Mouse (Mus musculus) thymus, postnatal 36 days (tissue): ENCODE measurements around the gene Uts2.

Source experiments
- DNase-seq, 2 experiments: peaks; one replicate each; pipeline ENCODE4 v3.0.0; 2022; ENCODE audit warnings: mixed read lengths in 2 of 2

Gene Uts2

GRCm38 (mm10) chr4:150996797-150997196 is at the start of gene Uts2:
Uts2 (plus strand) TSS chr4:150997097.
- DNase-seq = no peak

GRCm38 (mm10) chr4:150950972-150951371 is 45.9 kb upstream of the Uts2 start:
- no peak for DNase-seq

- DNase-seq = no peak
Measured at GRCm38 (mm10) chr4:150956369-150957105, 40.4 kb upstream of the Uts2 start.

DNA sequence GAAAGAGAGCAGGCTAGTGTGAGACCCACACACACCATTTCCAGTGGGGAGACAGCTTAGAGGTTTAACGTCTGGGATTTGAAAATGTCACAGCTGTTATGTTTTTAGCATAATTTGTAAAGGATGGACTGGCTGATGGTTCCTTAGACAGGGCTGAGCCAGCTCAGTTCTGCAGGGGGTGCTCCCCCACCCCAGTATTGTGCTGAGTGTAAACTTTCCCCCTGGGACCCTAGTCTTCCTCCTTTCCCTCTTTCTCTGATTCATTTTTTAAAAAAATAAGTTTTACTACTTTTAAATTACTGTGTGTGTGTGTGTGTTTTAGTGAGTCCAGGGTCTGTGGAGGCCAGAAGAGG is 39.8 kb upstream of the Uts2 start:
- DNase-seq = no peak

DNA sequence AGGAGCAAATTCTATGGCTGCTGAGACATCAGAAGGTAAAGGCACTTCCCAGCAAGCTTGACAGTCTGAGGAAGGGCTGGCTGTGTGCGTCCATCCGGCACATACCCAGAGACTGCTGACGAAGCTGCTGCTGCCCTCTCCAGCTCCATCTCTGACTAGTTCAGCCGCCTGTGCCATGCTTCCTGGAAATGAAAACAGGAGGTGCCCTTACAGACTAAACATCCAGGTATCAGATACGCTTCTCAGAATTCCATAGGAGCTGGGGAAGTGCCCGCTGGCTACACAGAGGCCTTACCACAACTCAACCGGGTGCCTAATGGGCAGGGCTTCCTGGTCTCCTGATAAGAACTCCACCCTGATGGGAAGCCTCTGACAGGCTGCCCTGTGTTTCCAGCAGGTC is 38.4 kb upstream of the Uts2 start:
- no peak for DNase-seq

- no peak for DNase-seq
Measured at GRCm38 (mm10) chr4:150962231-150962630, 34.7 kb upstream of the Uts2 start.

DNA sequence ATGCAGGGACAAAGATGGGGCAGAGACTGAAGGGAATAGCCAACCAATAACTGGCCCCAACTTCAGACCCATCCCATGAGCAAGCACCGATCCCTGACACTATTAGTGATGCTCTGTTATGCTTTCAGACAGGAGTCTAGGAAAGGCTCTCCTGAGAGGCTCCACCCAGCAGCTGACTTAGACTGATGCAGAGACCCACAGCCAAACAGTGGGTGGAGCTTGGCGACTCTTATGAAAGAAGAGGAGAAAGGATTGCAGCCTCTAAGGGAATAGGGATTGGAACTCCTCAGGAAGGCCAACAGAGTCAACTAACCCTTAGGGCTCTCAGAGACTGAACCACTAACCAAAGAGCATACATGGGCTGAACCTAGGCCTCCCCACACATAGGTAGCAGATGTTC is 33.2 kb upstream of the Uts2 start:
- no peak for DNase-seq

- DNase-seq = peak; percentile 85 to 91
Measured at GRCm38 (mm10) chr4:150964635-150965554, 32.0 kb upstream of the Uts2 start.

GRCm38 (mm10) chr4:150965555-150965951 is 31.3 kb upstream of the Uts2 start:
- no peak for DNase-seq

GRCm38 (mm10) chr4:150966556-150966955 is 30.3 kb upstream of the Uts2 start:
- DNase-seq = peak; percentile 51 to 67

DNA sequence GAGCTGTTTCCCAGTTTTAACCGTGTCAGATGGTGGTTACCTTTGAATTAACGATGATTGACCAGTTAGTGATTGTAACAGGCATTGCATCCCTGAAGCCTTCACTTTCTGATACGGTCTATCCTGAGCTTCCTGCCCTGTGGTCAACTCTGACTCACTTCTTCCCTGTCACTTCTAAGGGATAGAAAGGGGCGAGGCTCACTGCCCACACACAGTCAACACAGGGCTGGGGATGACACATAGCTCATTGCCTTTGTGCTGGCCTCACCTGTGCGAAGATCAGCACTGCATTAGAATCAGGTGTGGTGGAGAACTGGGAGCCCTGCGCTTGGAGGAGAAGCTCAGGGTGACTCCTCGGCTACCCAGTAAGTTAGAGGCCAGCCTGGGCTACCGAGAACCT is 27.9 kb upstream of the Uts2 start:
- DNase-seq = no peak

DNA sequence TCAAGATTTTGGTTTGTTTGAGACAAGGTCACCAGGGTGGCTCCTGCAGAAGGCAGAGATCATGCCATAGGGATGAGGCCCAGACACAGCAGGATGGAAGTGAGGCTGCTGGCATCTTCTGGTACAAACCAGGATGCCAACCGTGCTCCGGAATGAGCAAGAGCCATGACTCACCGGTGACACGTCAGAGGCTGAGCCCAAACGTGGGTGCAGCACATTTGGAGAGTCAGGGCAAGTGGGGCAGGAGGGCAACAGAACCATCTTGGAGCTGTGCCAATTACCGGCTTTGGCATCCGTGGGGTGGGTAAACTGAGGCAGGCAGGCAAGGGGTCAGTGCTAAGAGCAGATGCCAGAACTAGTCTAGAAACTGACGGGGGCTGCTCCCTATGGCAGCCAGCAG is 23.6 kb upstream of the Uts2 start:
- DNase-seq = no peak

GRCm38 (mm10) chr4:150975145-150975544 is 21.8 kb upstream of the Uts2 start:
- DNase-seq = no peak

- DNase-seq = no peak
Measured at GRCm38 (mm10) chr4:150978156-150978910, 18.6 kb upstream of the Uts2 start.

DNA sequence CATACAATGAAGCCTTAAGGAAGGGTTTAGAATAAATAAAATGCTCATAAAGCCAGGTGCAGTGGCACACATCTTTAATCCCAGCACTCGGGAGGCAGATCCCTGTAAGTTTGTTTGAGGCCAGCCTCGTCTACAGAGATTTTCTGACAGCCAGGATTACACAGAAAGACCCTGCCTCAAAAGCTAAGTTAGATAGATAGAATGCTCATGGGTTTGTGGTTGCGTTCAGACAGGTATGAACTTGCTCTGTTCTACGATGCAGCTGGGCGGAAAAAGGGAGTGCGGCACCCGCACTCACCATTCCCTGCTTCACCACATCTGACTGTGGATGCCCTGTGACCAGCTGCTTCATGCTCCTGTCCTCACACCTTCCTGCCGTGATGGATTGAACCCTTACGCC is 17.4 kb upstream of the Uts2 start:
- no peak for DNase-seq

DNA sequence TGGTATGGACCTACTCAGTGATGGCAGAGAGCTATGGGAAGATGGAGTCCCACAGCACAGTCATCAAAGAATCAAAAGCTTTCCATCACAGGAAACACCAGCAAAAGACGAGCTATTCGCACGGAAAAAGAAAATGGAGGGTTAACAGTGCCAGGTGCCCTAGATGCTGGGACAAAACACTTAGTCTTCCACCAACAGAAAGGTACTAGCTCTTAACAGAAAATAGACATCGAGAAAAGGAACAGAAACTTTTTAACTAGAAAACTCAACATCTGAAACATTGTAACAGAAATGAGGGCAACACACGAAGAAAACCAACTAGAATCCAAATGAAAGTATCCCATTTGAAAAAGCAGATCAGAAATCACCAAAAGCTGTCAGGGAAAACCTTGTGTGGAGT is 16.7 kb upstream of the Uts2 start:
- no peak for DNase-seq

- DNase-seq = peak; percentile 18 to 21
Measured at GRCm38 (mm10) chr4:150990148-150990547, 6.7 kb upstream of the Uts2 start.

DNA sequence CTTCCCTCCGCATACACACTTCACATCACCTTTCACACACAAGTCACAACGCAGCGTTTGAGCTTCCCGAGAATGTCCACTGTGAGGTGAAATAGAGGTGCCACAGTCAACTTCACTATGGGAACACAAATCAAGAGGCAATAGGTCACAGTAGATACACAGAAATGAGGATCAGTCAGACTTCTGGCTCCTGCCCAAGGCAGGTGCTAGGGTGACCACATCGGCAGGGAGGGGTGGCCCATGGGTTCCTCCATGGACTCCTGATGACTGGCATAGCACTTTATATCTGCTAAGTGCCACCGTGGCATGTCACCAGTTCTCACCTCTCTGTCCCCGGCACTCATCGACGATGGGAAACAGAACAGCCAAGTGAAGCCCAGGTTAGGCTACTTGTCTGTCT is 1.7 kb downstream of the Uts2 start:
- no peak for DNase-seq

- DNase-seq = no peak
Measured at GRCm38 (mm10) chr4:151001397-151001796, 4.5 kb downstream of the Uts2 start.

- DNase-seq = peak; percentile 12 to 37
Measured at GRCm38 (mm10) chr4:151005656-151006318, 8.9 kb downstream of the Uts2 start.

GRCm38 (mm10) chr4:151006945-151007344 is 10.0 kb downstream of the Uts2 start:
- DNase-seq = peak; percentile 53 to 67

DNA sequence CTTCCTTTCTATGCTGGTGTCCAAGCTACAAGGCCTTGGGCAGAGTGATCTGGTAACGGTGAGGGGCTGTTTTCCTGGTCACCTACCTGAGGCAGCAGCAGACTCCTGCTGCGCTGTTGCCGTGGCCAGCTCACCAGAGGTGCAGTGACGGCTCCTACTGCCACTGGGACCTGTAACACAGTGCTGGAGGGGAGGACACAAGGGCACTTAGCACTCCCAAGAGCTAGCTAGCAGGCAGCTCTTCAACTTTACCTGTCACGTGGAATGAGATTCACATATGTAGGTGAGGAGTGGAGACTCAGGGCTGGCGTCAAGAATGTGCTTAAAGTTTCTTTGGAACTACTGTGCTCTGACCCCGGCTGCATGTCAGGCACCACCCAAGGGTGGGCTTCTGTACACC is 13.4 kb downstream of the Uts2 start:
- no peak for DNase-seq

DNA sequence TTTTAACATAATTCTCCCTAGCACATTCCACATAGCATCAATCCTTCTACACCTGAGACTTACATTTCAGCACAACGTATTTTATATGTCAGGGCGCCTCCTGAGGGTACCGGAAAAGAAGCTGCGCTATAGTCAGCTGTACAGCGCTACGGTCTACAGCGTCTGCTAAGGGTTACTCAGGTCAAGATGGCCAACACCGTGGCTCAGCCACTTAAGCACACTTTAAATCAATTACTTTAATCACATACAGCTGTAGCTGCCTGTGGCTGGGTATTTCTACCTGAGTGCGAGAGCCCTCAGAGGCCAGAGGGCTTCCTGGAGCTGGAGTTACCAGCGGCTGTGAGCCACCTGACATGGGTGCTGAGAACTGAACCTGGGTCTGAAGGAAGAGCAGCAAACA is 19.0 kb downstream of the Uts2 start:
- DNase-seq = no peak
